Mouse (Mus musculus) left cerebral cortex, postnatal 25 days (tissue): ENCODE measurements around the gene Klhl12. TPM values are rescaled to one million over a fixed set of nuclear protein-coding genes. Genes with fewer than 3 reads are reported as not detected.
"Not testable (repeated sequence)": the region's sequence is repeated elsewhere in the genome, so short reads cannot be mapped to it uniquely, and the experiment has no call there.

Source experiments
- DNase-seq, 2 experiments: peaks; one replicate each; pipeline ENCODE4 v3.0.0; 2022; ENCODE audit warnings: low spot score in 2 of 2, mixed read lengths in 1 of 2
- intact Hi-C: fragments of 180-260 bp; cut with DNase I; formaldehyde crosslinking; loops from one replicate; pipeline ENCODE4 v1.15.1; 2025
- total RNA-seq, 2 experiments: library from RNA; stranded (reverse); gene quantifications; 2 replicates each; pipeline ENCODE4 v1.2.3; 2021

The Klhl12 gene
- 10 to 100 TPM; 37.1 to 37.7 TPM for total RNA-seq

DNA sequence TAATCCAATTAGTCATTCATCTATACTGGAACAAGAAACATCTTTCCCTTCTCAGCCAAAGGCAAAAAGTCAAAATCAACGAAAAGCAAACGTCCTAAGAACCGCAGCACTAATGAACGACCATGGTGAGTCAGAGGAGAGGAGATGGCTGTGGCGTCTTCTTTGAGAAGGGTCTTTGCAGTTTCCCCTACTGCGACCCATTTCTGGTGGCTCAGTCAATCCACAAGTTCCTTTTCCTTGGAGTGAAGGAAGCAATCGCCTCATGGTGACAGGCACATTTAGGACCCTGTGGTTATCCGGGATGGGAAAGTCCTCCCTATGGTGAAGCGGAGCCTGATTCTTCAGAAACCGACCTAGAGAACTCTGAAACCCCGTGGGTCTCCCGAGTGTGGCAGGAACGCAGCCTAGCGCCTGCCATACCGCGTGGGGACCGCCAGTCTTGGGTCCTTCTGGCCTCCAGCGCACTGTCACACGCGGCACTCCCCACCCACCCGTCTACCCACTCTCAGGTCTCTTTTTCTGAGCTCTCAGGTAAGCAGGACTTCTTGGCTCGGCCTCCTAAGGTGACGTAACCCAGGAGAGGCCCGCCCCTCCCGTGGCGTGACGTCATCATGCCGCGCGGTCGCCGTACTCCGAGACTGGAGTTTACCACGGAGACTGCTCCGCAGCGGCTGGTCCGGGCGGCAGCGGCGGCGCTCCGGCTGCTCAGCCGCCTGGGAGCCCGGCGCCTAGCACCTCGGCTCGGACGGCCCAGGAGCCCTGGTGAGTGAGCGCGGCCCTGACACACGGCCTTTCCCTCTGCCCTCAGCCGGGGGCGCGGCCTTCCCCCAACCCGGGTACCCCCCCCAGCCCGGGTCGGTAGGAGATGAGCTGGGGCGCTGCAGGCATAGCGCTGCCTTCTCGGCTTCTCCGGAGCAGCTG, at the start of gene Klhl12:
Gene Klhl12, plus strand, starts transcription at position 628 of the 921 bp plus-strand sequence.
- intact Hi-C loops: loop anchor here (1.0 kb wide), 1 partner anchor 93 kb away; no protein-coding TSS in a partner anchor
- peak; percentile 96 to 97 for DNase-seq

GRCm38 (mm10) chr1:134406414-134406771, 48.9 kb upstream of the Klhl12 start:
- intact Hi-C loops: no loop called here
- DNase-seq: no peak

- intact Hi-C loops: no loop called here
- no peak for DNase-seq
These were observed 47.3 kb upstream of the Klhl12 start for GRCm38 (mm10) chr1:134408080-134408479.

DNA sequence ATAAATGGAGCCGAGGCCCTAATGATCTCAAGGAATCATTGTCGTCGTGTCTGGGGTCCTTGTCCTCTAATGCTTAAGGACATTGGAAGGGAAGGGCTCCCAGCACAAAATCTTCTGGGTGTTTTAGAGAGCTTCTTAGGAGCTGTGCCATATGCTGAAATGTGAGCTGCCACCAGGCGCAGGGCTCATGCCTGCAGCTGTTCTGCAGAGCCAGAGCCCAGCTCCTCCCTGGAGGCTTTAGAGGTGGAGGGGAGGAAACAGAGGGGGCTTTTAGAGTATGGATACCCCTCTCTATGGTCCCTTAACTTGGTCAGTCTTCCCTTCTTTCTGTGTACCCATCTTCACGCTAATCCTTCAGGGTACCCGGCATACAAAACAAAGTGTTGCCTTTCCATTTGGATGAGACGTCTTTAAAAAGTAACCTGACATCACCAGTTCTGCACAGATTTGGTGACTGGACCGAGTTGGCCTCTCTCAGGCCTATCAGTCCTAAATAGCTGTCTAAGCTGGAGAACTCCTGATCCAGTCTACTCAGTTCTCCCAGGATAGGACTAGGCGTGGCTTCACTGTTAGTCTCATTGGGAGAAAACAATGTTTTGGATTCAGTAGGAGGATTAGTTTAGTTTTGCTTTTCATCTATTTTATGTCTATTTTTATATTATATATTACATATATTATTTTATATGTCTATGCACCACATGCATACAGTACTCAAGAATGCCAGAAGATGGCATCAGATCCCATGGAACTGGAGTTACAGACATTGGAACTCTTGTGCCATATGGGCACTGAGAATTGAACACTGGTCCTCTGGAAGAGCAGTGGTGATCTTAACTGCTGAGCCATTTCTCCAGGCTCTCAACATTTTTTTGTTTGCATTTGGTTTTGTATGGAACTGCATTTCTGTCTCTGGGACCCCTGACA, 43.4 kb upstream of the Klhl12 start:
- DNase-seq: no peak
- intact Hi-C loops: loop anchor here (10.0 kb wide), 1 partner anchor 357 kb away; no protein-coding TSS in a partner anchor

DNA sequence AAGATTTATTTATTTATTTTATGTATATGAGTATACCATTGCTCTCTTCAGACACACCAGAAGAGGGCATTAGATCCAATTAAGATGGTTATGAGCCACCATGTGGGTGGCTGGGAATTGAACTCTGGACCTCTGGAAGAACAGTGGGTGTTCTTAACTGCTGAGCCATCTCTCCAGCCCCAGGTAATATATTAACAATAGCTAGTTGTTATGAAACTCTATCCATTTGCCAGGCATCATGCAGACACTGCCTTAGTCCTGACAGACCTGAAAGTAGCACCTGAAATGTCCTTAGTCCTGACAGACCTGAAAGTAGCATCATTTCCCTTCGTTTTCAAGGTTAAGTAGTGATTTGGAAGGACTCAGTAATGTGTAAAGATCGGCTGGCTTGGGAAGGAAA, 41.3 kb upstream of the Klhl12 start:
- intact Hi-C loops: loop anchor here (2.0 to 10.0 kb wide), 2 partner anchors 51 to 359 kb away; no protein-coding TSS in a partner anchor
- DNase-seq: no peak

DNA sequence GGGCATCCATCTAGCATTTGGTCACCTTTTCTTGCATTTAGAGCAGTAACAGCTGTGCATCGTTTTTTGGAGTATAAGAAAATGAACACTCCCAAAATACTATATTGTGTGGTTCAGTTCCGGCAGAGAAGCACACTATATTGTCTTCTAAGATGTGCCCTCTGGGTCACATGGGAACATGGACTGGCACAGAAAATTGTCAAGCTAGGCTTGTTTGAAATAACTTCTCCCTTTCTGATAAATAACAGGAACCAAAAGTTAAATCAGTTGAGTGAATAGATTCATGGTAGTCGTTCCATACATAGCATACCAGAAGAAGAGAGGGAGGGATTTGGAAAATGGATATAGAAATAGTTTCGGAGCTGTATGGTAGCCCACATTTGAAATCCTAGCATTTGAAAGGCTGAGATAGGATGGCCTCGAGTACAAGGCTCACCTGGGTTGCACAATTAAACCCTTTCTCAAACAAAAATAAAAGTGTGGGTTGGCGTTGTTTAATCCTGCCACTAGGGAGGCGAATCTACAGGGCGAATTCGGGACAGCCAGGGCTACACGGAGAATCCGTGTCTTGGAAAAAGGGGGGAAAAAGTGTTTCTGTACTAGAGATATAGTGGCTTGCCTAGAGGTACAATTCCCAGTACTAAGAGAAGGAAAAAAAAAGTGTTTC, 40.7 kb upstream of the Klhl12 start:
- intact Hi-C loops: loop anchor here (2.0 to 10.0 kb wide), 2 partner anchors 52 to 360 kb away; no protein-coding TSS in a partner anchor
- DNase-seq: no peak

GRCm38 (mm10) chr1:134415168-134415831, 40.0 kb upstream of the Klhl12 start, which contains the start of gene Adipor1:
Gene Adipor1 (plus strand): TSS chr1:134415378.
- peak; percentile 97 to 99 for DNase-seq
- intact Hi-C loops: loop anchor here (2.0 to 10.0 kb wide), 2 partner anchors 52 to 360 kb away; no protein-coding TSS in a partner anchor

- intact Hi-C loops: loop anchor here (10.0 kb wide), 1 partner anchor 364 kb away; no protein-coding TSS in a partner anchor
- no peak for DNase-seq
These were observed 36.8 kb upstream of the Klhl12 start for GRCm38 (mm10) chr1:134418414-134418975.

DNA sequence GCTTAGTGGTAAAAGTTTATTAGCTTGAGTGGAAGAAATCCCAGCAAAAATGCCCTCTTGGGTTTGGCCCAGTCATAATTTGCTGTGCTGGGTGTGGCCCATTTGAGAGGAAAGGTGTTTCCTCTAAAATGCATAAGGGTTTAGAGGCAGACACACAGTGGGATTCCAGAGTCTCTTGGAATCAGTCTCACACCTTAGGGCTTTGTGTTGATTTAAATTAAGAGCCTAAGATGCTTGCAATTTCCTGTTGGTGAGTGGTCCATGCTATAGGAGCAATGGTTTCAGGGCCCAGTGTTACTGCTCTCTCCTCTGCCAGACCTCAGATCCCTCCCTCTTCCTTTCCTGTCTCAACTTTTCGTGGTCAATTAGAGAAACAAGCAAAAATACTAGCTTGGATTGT, 36.2 kb upstream of the Klhl12 start:
- intact Hi-C loops: loop anchor here (10.0 kb wide), 1 partner anchor 364 kb away; no protein-coding TSS in a partner anchor
- DNase-seq: no peak

GRCm38 (mm10) chr1:134419751-134420458, 35.4 kb upstream of the Klhl12 start:
- no peak for DNase-seq
- intact Hi-C loops: loop anchor here (10.0 kb wide), 1 partner anchor 365 kb away; no protein-coding TSS in a partner anchor

DNA sequence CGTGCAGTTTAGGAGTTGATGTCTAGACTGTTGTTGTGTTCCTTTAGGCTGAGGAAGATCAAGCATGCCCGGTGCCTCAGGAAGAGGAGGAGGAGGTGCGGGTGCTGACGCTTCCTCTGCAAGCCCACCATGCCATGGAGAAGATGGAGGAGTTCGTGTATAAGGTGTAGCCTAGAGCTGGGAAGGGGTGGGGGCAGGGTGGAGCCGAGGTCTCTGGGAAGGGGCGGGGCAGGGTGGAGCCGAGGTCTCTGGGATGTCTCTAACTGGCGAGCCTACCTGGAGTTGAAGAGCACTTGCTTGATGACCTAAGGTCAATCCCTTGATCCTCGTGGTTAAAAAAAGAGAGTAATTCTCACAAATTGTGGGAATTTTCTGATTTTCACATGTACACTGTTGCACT, 31.4 kb upstream of the Klhl12 start:
- intact Hi-C loops: no loop called here
- DNase-seq: no peak

GRCm38 (mm10) chr1:134426289-134426688, 29.0 kb upstream of the Klhl12 start:
- no peak for DNase-seq
- intact Hi-C loops: no loop called here

DNA sequence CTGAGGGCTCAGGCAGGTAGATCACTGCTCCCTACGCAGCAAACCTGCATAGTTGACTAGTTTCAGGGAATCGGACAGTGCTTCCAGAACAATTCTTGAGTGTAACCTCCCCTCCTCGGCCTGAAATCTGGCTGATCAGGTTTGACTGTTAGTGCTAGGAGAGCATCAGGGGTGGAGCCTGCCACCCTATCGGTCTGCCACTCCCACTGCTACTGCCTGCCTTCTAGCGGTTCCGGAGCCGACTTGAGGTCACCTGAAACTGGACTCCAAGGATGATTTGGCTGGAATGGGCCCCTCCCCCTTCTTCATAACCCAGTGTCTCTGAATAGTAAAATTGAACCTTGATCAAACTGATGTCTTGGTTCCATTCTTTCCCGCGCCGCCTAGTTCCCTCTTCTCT, 22.3 kb upstream of the Klhl12 start:
- intact Hi-C loops: no loop called here
- no peak for DNase-seq

GRCm38 (mm10) chr1:134433473-134433872, 21.9 kb upstream of the Klhl12 start:
- no peak for DNase-seq
- intact Hi-C loops: no loop called here

GRCm38 (mm10) chr1:134435414-134435813, 19.9 kb upstream of the Klhl12 start:
- intact Hi-C loops: no loop called here
- no peak for DNase-seq

DNA sequence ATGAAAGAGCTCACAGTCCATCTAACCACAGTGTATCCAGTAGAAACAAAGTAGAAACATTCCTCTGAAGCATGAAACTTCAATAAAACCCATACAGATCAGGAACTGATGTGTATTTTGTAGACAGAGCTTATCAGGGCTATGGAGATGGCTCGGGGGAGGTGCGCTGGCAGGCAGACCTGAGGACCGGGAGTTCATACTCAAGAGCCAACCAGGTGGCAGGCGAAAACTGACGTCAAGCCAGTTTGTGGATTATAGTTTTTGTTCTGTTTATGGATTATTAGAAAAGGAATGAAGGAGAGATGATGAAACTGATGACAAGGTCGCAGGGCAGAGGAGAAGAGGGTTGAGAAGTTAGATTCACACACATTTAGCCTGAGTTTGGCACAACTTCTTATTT, 14.9 kb upstream of the Klhl12 start:
- intact Hi-C loops: no loop called here
- DNase-seq: no peak

GRCm38 (mm10) chr1:134441737-134442136, 13.6 kb upstream of the Klhl12 start:
- intact Hi-C loops, DNase-seq: not testable (repeated sequence)

- intact Hi-C loops: no loop called here
- DNase-seq: no peak
These were observed 12.9 kb upstream of the Klhl12 start for GRCm38 (mm10) chr1:134442394-134442793.
